Mouse (Mus musculus) olfactory bulb, adult 2 months (tissue): ENCODE results near the gene Ube3b.

Experiments used
- CTCF ChIP-seq: fragments of 200-500 bp; IDR thresholded peaks from 2 replicates; pipeline ENCODE4 v1.5.1; 2012; ENCODE audit warnings: low read depth, mild to moderate bottlenecking, low read length, moderate library complexity; ENCODE audit not compliant: insufficient read depth
- POLR2A ChIP-seq: fragments of 200-500 bp; IDR thresholded peaks from 2 replicates; pipeline ENCODE4 v1.6.1; 2012; ENCODE audit warnings: mild to moderate bottlenecking, low read depth, low read length, moderate library complexity; ENCODE audit not compliant: insufficient read depth

DNA sequence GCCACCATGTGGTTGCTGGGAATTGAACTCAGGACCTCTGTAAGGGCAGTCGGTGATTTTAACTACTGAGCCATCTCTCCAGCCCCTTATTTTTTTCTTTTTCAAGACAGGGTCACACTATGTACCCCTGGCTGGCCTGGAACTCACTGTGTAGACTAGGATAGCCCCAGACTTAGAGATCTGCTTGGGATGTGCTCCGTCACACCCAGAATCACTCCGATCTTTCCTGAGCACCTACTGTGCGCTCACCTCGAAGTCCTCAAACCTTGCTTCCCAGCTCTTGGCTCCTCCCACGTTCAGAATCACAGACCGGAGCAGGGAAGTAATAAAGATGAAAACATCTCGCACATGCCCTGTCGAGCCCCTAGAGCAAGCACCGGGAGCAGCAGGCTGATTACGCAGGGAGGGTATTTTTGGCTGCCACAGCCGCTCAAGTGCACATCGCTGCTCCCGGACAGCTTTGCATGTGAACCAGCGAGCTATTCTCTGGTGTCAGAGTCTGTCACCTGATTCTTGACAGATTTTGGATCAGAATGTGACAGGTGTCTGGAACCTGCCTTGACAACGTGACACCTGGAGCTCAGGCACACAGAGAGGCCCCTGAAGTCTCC is 76.7 kb downstream of the Ube3b start:
- TF ChIP-seq CTCF = no peak
- no peak for TF ChIP-seq POLR2A
